Mouse (Mus musculus) intestine, embryonic 16.5 days (tissue): ENCODE measurements at regions not wholly inside any gene's neighbourhood (a gene's known extent, or its start where the extent isn't known, plus 50 kb on each side); places are given as distances from the start of the nearest gene placed in this dataset.

Experiments used
- ATAC-seq: fragments of 200-750 bp; cut with Nextera tagmentation; 2 replicates; pipeline ENCODE4 v1.8.0; 2017; ENCODE audit warnings: moderate TSS enrichment, moderate library complexity
- H3K27ac ChIP-seq: fragments of 300-500 bp; sonication (generic); 2 replicates; pipeline ENCODE4 v1.5.1; 2014; ENCODE audit warnings: mild to moderate bottlenecking, low read length
- H3K27me3 ChIP-seq: fragments of 300-500 bp; sonication (generic); replicated peaks from 2 replicates; pipeline ENCODE4 v1.6.1; 2014; ENCODE audit warnings: low read length, control low read depth, mixed read lengths; ENCODE audit not compliant: control insufficient read depth, insufficient read depth
- H3K36me3 ChIP-seq: fragments of 300-500 bp; sonication (generic); 2 replicates; pipeline ENCODE4 v1.6.1; 2014; ENCODE audit warnings: low read length, control low read depth; ENCODE audit not compliant: control insufficient read depth, insufficient read depth
- H3K4me1 ChIP-seq: fragments of 300-500 bp; sonication (generic); 2 replicates; pipeline ENCODE4 v1.6.1; 2014; ENCODE audit warnings: low read length, control low read depth, mixed read lengths; ENCODE audit not compliant: control insufficient read depth, insufficient read depth
- H3K4me2 ChIP-seq: fragments of 300-500 bp; sonication (generic); 2 replicates; pipeline ENCODE4 v1.6.1; 2014; ENCODE audit warnings: low read depth, low read length, control low read depth
- H3K4me3 ChIP-seq: fragments of 300-500 bp; sonication (generic); 2 replicates; pipeline ENCODE4 v1.5.1; 2014; ENCODE audit warnings: mild to moderate bottlenecking, low read length
- H3K9ac ChIP-seq: fragments of 300-500 bp; sonication (generic); 2 replicates; pipeline ENCODE4 v1.6.1; 2014; ENCODE audit warnings: low read depth, low read length
- H3K9me3 ChIP-seq: fragments of 300-500 bp; sonication (generic); 2 replicates; pipeline ENCODE4 v1.6.1; 2016; ENCODE audit warnings: low read length, control low read depth; ENCODE audit not compliant: control insufficient read depth
- WGBS: fragments of 180-500 bp; shearing (Covaris S2); extraction: QIAGEN DNeasy Blood & Tissue Kit; methylation state at CpG from one replicate; pipeline ENCODE4 v1.1.7; 2014; 5-methylcytosine and 5-hydroxymethylcytosine counted together

- Histone ChIP-seq H3K4me3 (no peak overlapping the region), H3K27ac (no peak overlapping the region), H3K27me3 (no peaks in the 10 kb centered on the region), H3K4me2 (no peak overlapping the region), H3K9me3 (no peaks in the 10 kb centered on the region), H3K4me1 (no peaks in the 10 kb centered on the region), H3K9ac (no peak overlapping the region), H3K36me3 (no peaks in the 10 kb centered on the region)
- no peak for ATAC-seq
Observed at GRCm38 (mm10) chr4:16714796-16715195, 2890.5 kb upstream of the Gm12353 start.

DNA sequence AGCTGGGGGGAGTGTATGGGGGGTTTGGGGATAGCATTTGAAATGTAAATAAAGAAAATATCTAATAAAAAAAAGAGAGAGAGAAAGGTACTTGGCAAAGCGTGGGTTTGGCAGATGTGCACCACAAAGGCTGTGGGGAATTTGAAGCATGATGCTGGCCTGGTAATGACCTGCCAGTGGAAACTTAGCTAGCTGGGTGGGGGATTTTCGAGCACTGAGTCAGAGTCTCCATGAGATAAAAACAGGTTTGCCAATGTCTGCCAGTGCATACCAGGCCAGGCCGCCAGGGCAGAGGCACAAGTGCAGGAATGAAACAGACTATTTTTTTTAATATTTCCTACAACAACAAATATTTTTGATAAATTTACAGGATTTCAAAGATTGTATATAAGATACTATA lies 2865.5 kb upstream of the Gm12353 start:
- H3K4me3 ChIP-seq: no peak overlapping the region
- no peaks in the 10 kb centered on the region for H3K27me3 ChIP-seq
- no peak overlapping the region for H3K27ac ChIP-seq
- no peaks in the 10 kb centered on the region for H3K9me3 ChIP-seq
- WGBS: 72% methylated on average over 3 of the region's 3 CpGs
- no peak for ATAC-seq
- H3K9ac ChIP-seq: no peak overlapping the region
- H3K36me3 ChIP-seq: no peaks in the 10 kb centered on the region
- H3K4me2 ChIP-seq: no peak overlapping the region
- H3K4me1 ChIP-seq: no peaks in the 10 kb centered on the region
